Mouse (Mus musculus) retina, postnatal 7 days (tissue): ENCODE data around the gene Ppp4c.
"Not testable (repeated sequence)": the region's sequence is repeated elsewhere in the genome, so short reads cannot be mapped to it uniquely, and the experiment has no call there.

Experiments used
- DNase-seq: peaks from one replicate; pipeline ENCODE4 v3.0.0-alpha.2; 2012; ENCODE audit warnings: low read depth, low spot score

The Ppp4c gene

GRCm38 (mm10) chr7:126781661-126782370, 10.5 kb downstream of the Ppp4c start:
- DNase-seq, result no peak

DNA sequence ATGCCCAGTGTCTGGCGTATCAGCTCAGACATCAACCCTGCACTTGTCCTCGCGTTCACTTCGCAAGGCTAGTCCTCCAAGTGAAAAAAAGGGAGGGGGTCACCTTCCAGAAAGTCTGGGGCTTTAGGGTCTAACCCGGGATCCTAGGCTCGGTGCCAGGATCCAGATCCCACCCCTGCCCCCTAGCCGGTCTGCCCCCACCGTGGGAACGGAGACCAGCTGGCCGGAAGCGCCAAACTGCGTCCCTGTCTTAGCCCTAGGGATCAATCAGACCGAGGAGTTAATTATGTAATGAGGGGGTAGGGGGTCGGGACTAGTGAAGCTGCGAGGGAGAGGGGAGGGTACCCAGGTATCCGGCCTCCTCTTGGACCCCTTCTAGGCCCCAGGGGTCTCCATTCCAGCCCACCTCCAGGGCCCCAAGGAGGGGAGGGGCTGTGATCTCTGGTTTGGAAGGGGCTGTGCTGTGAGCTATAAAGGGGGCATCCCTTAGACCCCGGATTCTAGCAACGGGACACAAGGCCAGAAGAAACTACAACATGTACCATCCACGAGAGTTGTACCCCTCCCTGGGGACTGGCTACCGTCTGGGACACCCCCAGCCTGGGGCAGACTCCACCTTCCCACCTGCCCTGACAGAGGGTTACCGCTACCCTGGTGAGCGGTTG, 11.2 kb downstream of the Ppp4c start, which contains the start of gene Tbx6:
TSS of gene Tbx6 (plus strand) at position 513 of the 665 bp plus-strand sequence.
- no peak for DNase-seq

- DNase-seq, result peak; percentile 69
Observed at GRCm38 (mm10) chr7:126779983-126780970, 12.0 kb downstream of the Ppp4c start.

GRCm38 (mm10) chr7:126779101-126779500, 13.2 kb downstream of the Ppp4c start:
- DNase-seq, result not testable (repeated sequence)

DNA sequence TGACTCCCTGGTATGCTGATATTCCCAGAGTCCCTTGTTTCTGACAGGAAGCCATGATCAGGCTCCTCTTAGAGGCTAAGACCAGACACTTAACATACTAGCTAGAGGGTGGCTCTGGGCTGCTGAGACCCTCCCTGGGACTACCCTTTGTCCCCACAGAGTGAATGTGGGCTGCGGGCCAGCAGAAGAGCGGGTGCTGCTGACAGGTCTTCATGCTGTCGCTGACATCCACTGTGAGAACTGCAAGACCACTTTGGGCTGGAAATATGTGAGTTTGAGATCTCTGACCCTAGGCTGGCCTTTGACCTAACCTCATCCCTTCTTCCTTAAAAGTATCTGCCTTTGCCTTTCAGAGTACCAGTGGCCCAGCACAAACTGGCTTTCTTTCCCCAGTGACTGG, 14.1 kb downstream of the Ppp4c start:
- DNase-seq, result no peak

- no peak for DNase-seq
Observed at GRCm38 (mm10) chr7:126777476-126777875, 14.8 kb downstream of the Ppp4c start.

DNA sequence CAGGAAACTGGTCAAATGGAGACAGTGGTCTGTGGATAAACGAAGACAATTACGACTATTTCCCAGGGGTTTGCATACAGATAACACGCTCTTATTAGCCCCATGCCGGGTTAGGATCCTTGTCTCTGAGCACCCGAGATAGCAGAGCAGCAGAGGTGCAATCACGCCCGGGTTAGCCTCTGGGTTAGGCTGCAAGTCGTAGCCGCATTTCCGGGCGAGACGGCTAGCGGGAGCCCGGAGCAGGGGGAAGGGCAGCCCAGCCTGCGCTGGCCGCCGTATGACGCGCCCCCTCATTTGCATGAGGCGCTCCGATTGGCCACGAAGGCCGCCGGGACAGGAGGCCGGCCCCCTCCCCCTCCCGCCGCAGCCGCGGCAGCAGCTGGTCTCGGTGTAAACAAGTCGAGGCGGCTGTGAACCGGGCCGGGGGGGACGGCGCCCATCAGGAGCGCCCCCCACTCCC, 15.7 kb downstream of the Ppp4c start, which contains the start of gene Ypel3:
TSS of gene Ypel3 (plus strand) at position 358 of the 460 bp plus-strand sequence.
- peak; percentile 85 for DNase-seq

DNA sequence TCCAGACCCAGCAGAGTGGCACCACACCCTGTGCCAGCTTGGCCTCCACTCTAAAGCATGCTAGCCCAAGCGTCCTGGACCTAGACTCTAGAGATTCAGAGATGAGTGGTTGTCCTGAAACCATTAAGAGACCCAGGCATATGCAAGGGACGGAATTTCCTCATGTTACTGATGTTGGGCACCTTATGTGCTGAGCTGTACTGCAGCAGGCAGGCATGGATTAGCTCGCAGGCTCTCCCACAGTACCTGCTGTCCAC, 16.4 kb downstream of the Ppp4c start:
- no peak for DNase-seq

GRCm38 (mm10) chr7:126775185-126775977, 16.9 kb downstream of the Ppp4c start:
- DNase-seq, result no peak

GRCm38 (mm10) chr7:126774463-126774862, 17.8 kb downstream of the Ppp4c start:
- no peak for DNase-seq

- DNase-seq, result no peak
Observed at GRCm38 (mm10) chr7:126773351-126773750, 18.9 kb downstream of the Ppp4c start.

DNA sequence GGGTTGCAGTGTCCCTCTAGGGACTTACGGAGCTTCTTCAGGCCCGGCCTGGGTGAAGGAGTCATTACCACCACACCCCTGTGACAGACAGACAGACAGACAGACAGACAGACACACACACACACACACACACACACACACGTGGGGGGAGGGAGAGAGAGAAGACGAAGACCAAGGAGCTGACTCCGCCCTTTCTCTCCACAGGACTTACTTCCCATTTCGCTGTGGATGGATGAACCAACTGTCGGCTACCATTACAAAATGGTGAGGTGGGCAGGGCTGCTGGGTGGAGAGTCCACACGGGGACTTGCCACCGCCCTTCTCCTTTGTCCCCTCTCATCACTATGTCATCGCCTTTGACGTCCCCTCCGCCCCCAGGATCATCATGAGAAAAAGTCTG, 21.5 kb downstream of the Ppp4c start:
- DNase-seq, result no peak

DNA sequence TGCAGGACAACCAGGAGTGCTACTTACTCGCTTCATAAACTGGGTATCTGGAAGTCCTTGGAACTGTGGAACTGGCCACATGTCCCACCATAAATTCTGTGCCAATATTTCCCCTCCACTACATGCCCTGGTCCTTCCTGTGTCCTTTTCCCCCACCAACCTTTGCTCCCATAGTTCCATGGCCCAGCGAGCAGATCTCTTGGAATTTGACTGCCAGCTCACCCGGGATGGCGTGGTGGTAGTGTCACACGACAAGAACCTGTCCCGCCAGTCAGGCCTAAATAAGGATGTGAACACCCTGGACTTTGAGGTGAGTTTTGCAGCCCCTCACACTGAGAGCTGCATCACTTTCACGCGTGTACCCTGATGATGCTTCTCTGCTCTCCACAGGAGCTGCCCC, 25.3 kb downstream of the Ppp4c start:
- DNase-seq, result no peak

DNA sequence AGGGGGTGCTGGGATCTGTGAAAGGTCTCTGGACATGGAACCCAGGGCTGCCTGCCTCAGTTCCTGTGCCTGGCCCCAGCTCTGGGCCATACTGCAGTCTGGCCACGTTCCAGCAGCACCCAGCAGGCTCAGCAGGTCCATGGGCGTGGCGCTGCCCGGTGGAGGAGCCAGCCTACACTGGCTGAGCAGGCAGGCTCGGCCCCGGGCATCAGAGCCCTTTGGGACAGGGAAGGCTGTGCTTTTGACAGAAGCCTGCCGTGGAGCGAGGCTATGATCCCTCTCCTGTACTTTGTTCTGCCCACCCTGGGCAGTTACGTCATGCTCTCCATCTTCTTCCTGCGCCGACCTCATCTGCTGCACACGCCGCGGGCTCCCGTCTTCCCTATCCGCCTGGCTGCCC, 26.1 kb downstream of the Ppp4c start, which contains the start of gene Gdpd3:
TSS of gene Gdpd3 (plus strand) at position 134 of the 400 bp plus-strand sequence.
- no peak for DNase-seq

GRCm38 (mm10) chr7:126765540-126765939, 26.8 kb downstream of the Ppp4c start:
- no peak for DNase-seq

- no peak for DNase-seq
Observed at GRCm38 (mm10) chr7:126762471-126763008, 29.8 kb downstream of the Ppp4c start.

DNA sequence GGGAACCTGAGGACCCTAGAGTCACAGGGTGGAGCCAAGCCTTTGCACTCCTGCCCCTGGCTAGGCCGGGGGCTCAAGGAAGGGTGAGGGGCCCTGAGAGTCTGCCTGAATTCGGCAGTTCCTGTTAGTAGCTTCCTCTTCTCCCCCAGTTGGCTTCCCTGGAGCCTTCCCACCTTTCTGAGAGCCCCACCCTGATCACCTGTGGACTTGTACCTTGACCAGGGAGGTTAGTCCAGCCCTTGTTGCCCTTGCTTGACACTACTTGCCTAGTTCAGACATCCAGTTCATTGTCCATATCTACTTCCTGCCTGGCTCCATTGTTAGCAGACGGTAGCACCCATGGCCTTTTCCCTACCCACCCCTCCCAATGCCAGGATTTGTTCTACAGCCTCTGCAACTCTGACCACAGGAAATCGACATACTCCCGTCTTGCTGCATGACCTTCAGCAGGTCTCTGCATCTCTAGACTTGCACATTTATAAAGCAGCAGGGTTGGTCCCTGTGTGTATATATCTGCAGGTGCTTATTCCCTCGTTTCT, 30.7 kb downstream of the Ppp4c start:
- DNase-seq, result no peak

DNA sequence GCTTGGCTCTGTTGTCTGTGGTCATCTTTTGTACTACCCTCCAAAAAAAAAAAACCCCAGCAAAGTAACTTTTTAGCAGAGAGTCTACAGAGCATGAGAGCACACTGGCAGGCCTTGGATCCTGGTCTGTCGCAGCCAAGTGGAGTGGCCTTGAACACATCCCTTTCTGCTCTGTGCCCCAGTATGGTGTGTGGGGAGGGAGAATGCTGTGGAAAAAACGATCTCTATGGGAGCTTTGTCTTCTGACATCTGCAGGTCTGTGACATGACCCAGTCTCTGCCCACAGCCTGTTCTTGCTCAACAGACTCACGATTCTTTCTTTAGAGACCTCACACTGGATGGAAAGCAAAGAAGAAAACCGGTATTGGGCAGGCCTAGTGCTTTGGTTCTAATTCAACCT, 31.3 kb downstream of the Ppp4c start:
- no peak for DNase-seq

DNA sequence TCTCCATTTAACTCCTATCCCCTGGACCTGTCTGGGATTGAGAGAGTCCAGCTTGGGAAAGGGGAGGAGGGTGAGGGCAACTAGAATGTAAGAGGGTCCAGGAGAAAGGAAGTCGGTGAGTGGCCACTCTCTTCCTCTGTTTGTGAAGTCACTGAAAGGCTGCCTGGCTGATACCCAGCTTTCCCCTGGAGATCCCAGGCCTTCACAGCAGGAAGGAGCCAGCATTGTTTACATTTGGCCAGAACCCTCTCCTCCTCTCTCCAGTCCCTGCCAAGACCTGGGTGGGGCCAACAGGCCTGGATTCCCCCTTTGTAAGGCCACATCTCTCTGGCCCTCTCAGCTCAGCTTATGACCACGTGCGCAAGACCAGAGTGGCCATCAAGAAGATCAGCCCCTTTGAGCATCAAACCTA, 31.9 kb downstream of the Ppp4c start:
- DNase-seq, result no peak

DNA sequence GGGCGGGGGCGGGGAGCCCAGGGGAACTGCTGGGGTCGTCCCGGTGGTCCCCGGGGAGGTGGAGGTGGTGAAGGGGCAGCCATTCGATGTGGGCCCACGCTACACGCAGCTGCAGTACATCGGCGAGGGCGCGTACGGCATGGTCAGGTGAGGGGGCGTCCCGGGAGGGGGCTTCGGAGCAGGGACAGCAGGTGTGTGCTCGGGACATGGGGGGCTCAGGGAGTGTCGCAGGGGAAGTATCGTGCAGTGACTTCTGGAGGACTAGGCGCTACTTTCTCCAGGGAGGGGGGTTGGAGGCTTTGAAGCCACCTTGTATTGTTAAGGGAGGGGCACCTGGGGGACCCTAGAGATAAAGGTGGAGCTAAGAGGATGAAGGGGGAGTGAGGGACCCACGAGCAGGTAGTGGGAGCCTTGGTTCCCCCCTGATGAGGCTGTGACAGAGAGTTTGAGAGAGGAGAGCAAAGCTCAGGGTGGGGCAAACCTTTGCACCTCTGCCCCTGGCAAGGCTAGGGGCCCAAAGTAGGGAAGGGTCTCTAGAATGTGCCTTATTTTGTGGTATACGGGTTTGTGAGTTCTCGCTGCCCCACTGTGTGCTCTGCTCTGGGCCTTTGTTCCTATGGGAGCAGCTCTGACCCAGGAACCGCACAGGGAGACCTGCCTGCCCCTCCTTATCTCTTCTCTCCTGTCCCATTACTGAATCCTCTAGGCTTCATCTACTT, 32.5 kb downstream of the Ppp4c start:
- DNase-seq, result no peak
